Mouse (Mus musculus): ENCODE data around the gene Clybl. TPM values are rescaled to one million over a fixed set of nuclear protein-coding genes. Genes with fewer than 3 reads are reported as not detected.
A peak's percentile ranks its signal among the peaks of the same experiment; 100 is the strongest.

The Clybl gene
- polyA plus RNA-seq, 2 experiments: 13.3 to 20.4 TPM

DNA sequence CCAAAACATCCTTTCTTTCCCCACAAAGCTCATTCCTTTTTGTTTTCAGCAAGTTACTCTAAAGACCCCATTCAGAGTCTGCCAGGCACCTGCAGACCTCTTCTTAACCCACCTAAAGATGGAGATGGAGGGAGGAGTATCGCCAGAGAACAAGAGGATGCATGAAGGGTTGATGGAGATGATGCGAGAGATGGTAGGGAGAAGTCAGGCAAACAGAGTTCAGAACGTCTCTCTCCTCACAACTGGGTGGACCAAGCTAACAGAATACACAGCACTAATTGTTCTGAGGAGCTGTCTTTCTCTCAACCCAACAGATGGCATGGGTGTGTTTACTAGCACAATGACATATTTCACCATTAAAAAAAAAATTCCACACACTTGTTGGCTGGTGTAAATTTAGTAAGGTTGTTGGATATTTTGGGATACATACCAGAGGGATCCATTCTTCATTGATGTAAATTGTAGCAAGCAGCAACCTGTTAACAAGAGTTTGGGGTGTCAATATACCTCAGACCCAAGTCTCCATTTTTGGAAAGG, 186.4 kb downstream of the Clybl start:
- Histone ChIP-seq H3K4me3 (replicated peaks; ENCODE audit: low read length) (no peak overlapping the region), H3K27ac (replicated peaks; ENCODE audit: low read depth, low read length) (no peak overlapping the region), H3K4me1 (ENCODE audit: control insufficient read depth, insufficient read depth, low read length) (no peaks in the 10 kb centered on the region; the same call in 1 of the 2 replicates), H3K27me3 (ENCODE audit: control insufficient read depth, insufficient read depth, low read length) (peaks cover 21% of the 10 kb centered on the region), H3K9me3 (ENCODE audit: control insufficient read depth, low read length) (no peaks in the 10 kb centered on the region), H3K36me3 (ENCODE audit: control insufficient read depth, insufficient read depth, low read length) (no peaks in the 10 kb centered on the region), H3K4me2 (replicated peaks; ENCODE audit: low read depth, low read length, severe bottlenecking) (no peak overlapping the region), H3K9ac (ENCODE audit: low read depth, low read length, severe bottlenecking) (no peak overlapping the region)
- no peak for DNase-seq (ENCODE audit: low spot score)
- no peak for TF ChIP-seq POLR2A (IDR thresholded peaks at IDR 0.05; ENCODE audit: borderline replicate concordance, extremely low read depth, insufficient read depth, insufficient read length)
- 90% methylated on average over 3 of the region's 3 CpGs for WGBS
- ATAC-seq (ENCODE audit: low FRiP score, low read depth): no peak

DNA sequence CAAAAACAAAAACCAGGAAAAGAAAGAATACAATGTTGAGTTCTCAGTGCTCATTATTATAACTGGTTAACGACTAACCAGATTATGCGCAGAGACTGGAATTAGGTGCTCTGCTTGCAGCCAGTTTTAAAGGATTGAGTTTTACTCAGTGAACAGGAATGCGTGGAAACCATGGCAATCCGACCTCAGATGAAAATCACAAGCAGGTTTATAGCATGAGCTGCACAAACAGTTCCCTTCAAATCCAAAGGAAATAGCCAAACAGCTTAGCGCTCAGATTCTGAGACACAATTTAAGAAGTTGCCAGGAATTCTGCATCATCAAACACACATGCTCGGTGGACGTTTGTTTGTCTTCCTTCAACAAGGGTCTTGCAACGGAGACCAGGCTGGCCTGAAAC, 187.0 kb downstream of the Clybl start:
- Histone ChIP-seq H3K27me3 (ENCODE audit: control insufficient read depth, insufficient read depth, low read length) (peaks cover 21% of the 10 kb centered on the region), H3K9ac (ENCODE audit: low read depth, low read length, severe bottlenecking) (no peak overlapping the region), H3K4me3 (replicated peaks; ENCODE audit: low read length) (no peak overlapping the region), H3K4me2 (replicated peaks; ENCODE audit: low read depth, low read length, severe bottlenecking) (no peak overlapping the region), H3K27ac (replicated peaks; ENCODE audit: low read depth, low read length) (no peak overlapping the region), H3K36me3 (ENCODE audit: control insufficient read depth, insufficient read depth, low read length) (no peaks in the 10 kb centered on the region), H3K9me3 (ENCODE audit: control insufficient read depth, low read length) (no peaks in the 10 kb centered on the region), H3K4me1 (ENCODE audit: control insufficient read depth, insufficient read depth, low read length) (peaks cover 2% of the 10 kb centered on the region; the same call in 1 of the 2 replicates)
- DNase-seq (ENCODE audit: low spot score): no peak
- no peak for TF ChIP-seq POLR2A (IDR thresholded peaks at IDR 0.05; ENCODE audit: borderline replicate concordance, extremely low read depth, insufficient read depth, insufficient read length)
- no peak for ATAC-seq (ENCODE audit: low FRiP score, low read depth)
- WGBS: 42% methylated on average over 8 of the region's 8 CpGs

DNA sequence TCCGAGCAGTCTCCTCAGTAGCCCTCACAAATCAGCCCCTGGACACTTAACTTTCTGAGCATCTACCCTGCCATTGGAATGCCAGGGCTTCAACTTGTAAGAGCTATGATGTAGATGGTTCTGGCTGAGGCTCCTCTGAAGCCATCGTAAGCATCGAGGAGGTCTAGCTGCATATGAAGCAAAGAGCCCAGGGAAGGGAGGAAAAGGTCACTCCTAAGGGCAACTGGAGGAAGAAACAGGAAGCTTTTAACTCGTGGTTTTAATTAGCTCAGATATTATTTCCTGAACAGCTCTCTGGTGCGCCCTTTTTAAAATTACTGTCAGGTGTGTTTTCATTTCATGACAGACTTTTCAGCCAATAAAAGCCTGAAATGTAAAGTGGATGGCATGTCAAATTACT, 190.5 kb downstream of the Clybl start:
- DNase-seq (ENCODE audit: low spot score) (no peak), ATAC-seq (ENCODE audit: low FRiP score, low read depth) (no peak)
- Histone ChIP-seq H3K4me3 (replicated peaks; ENCODE audit: low read length) (no peak overlapping the region), H3K4me1 (ENCODE audit: control insufficient read depth, insufficient read depth, low read length) (peaks cover 6% of the 10 kb centered on the region; the same call in 1 of the 2 replicates), H3K27me3 (ENCODE audit: control insufficient read depth, insufficient read depth, low read length) (peaks cover 38% of the 10 kb centered on the region), H3K4me2 (replicated peaks; ENCODE audit: low read depth, low read length, severe bottlenecking) (no peak overlapping the region), H3K27ac (replicated peaks; ENCODE audit: low read depth, low read length) (no peak overlapping the region), H3K9me3 (ENCODE audit: control insufficient read depth, low read length) (no peaks in the 10 kb centered on the region), H3K36me3 (ENCODE audit: control insufficient read depth, insufficient read depth, low read length) (no peaks in the 10 kb centered on the region), H3K9ac (ENCODE audit: low read depth, low read length, severe bottlenecking) (no peak overlapping the region)
- 22% methylated on average over 5 of the region's 5 CpGs for WGBS
- no peak for TF ChIP-seq POLR2A (IDR thresholded peaks at IDR 0.05; ENCODE audit: borderline replicate concordance, extremely low read depth, insufficient read depth, insufficient read length)

DNA sequence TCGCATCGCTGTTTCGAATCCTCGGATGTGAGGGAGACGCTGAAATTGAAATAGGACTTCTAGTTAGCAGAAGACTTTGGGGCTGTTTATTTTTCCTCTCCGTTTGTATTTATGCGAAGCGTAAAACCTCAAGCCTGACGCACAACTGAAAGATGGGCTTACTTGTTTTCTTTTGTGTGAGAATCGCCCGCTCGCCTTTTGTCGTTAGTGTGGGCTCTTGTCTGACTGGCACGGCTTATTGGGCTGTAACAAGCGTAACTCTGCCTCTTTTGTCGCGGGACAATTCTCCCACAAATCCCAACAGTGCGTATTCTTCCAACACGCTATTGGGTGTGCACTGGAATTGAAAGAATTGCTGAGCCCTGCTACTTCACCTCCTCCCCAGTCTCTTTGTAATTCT, 192.0 kb downstream of the Clybl start:
- Histone ChIP-seq H3K4me1 (ENCODE audit: control insufficient read depth, insufficient read depth, low read length) (peaks cover 6% of the 10 kb centered on the region; the same call in 1 of the 2 replicates), H3K4me2 (replicated peaks; ENCODE audit: low read depth, low read length, severe bottlenecking) (0 out of 2 replicates have a peak overlapping the region, but pooled peaks have one; percentile 8), H3K27ac (replicated peaks; ENCODE audit: low read depth, low read length) (no peak overlapping the region), H3K9me3 (ENCODE audit: control insufficient read depth, low read length) (no peaks in the 10 kb centered on the region), H3K9ac (ENCODE audit: low read depth, low read length, severe bottlenecking) (no peak overlapping the region), H3K4me3 (replicated peaks; ENCODE audit: low read length) (no peak overlapping the region), H3K27me3 (ENCODE audit: control insufficient read depth, insufficient read depth, low read length) (peaks cover 27% of the 10 kb centered on the region), H3K36me3 (ENCODE audit: control insufficient read depth, insufficient read depth, low read length) (no peaks in the 10 kb centered on the region)
- WGBS: 41% methylated on average over 19 of the region's 19 CpGs
- ATAC-seq (ENCODE audit: low FRiP score, low read depth) (no peak), DNase-seq (ENCODE audit: low spot score) (no peak)
- TF ChIP-seq POLR2A (IDR thresholded peaks at IDR 0.05; ENCODE audit: borderline replicate concordance, extremely low read depth, insufficient read depth, insufficient read length): no peak

DNA sequence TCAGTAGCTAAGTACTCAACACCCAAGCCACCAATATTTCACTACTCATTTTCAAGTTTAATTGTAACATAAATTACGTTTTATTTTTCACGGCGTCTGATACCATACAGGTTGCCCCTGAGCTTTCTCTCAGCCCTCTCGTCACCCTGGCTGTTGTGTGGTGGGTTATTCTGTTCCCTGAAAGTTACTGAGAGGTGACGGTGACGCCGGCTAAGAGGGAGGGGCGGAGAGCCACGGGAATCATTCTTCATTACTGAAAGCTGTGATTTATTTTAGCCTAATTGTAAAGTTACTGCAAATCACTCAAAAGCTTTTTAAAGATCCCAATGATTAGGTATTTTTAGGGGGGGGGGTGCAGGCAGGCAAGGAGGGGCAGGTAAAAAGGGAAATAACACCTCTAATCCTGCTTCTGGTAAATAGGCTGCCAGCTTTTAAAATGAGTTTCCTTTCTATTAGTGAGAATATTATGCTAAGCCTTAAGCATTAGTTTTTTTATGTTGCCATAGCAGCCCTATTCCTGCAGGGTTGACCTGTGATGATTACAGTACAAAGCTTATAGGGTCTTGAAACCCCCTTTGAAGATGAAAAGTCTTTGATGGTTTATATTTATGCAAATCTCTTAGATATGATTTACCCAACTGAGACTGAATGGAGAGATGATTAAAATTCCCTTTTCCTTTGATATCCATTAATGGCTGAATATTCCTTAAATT, 192.9 kb downstream of the Clybl start:
- DNase-seq (ENCODE audit: low spot score) (no peak), ATAC-seq (ENCODE audit: low FRiP score, low read depth) (no peak)
- no peaks in the 10 kb centered on the region for H3K9me3 ChIP-seq (ENCODE audit: control insufficient read depth, low read length)
- H3K4me3 ChIP-seq (replicated peaks; ENCODE audit: low read length): no peak overlapping the region
- peaks cover 27% of the 10 kb centered on the region for H3K27me3 ChIP-seq (ENCODE audit: control insufficient read depth, insufficient read depth, low read length)
- no peak overlapping the region for H3K4me2 ChIP-seq (replicated peaks; ENCODE audit: low read depth, low read length, severe bottlenecking)
- peaks cover 6% of the 10 kb centered on the region; the same call in 1 of the 2 replicates for H3K4me1 ChIP-seq (ENCODE audit: control insufficient read depth, insufficient read depth, low read length)
- WGBS: 7% methylated on average over 9 of the region's 9 CpGs
- no peak overlapping the region for H3K27ac ChIP-seq (replicated peaks; ENCODE audit: low read depth, low read length)
- no peak for TF ChIP-seq POLR2A (IDR thresholded peaks at IDR 0.05; ENCODE audit: borderline replicate concordance, extremely low read depth, insufficient read depth, insufficient read length)
- H3K9ac ChIP-seq (ENCODE audit: low read depth, low read length, severe bottlenecking): no peak overlapping the region
- H3K36me3 ChIP-seq (ENCODE audit: control insufficient read depth, insufficient read depth, low read length): no peaks in the 10 kb centered on the region

Measured in limb, embryonic 14.5 days (tissue).